Mouse (Mus musculus): ENCODE measurements around the gene Sorcs2.

Sorcs2 gene

GRCm38 (mm10) chr5:36007649-36008048, 390.3 kb downstream of the Sorcs2 start:
- no peak for DNase-seq (ENCODE audit: low read depth, low spot score)

GRCm38 (mm10) chr5:36006586-36006985, 391.4 kb downstream of the Sorcs2 start:
- DNase-seq (ENCODE audit: low read depth, low spot score) = no peak

GRCm38 (mm10) chr5:36006106-36006505, 391.8 kb downstream of the Sorcs2 start:
- DNase-seq (ENCODE audit: low read depth, low spot score) = no peak

- no peak for DNase-seq (ENCODE audit: low read depth, low spot score)
Measured at GRCm38 (mm10) chr5:36003797-36004196, 394.1 kb downstream of the Sorcs2 start.

- DNase-seq (ENCODE audit: low read depth, low spot score) = no peak
Measured at GRCm38 (mm10) chr5:35989986-35990735, 407.8 kb downstream of the Sorcs2 start.

GRCm38 (mm10) chr5:35989506-35989905, 408.4 kb downstream of the Sorcs2 start:
- no peak for DNase-seq (ENCODE audit: low read depth, low spot score)

- no peak for DNase-seq (ENCODE audit: low read depth, low spot score)
Measured at GRCm38 (mm10) chr5:35988085-35988484, 409.9 kb downstream of the Sorcs2 start.

GRCm38 (mm10) chr5:35985611-35986010, 412.3 kb downstream of the Sorcs2 start:
- no peak for DNase-seq (ENCODE audit: low read depth, low spot score)

- peak; percentile 76 for DNase-seq (ENCODE audit: low read depth, low spot score)
Measured at GRCm38 (mm10) chr5:35981976-35982375, 416.0 kb downstream of the Sorcs2 start.

- no peak for DNase-seq (ENCODE audit: low read depth, low spot score)
Measured at GRCm38 (mm10) chr5:35981341-35981740, 416.6 kb downstream of the Sorcs2 start.

GRCm38 (mm10) chr5:35980542-35980941, 417.4 kb downstream of the Sorcs2 start:
- no peak for DNase-seq (ENCODE audit: low read depth, low spot score)

GRCm38 (mm10) chr5:35975681-35976080, 422.3 kb downstream of the Sorcs2 start:
- DNase-seq (ENCODE audit: low read depth, low spot score) = peak; percentile 74

GRCm38 (mm10) chr5:35974265-35974664, 423.7 kb downstream of the Sorcs2 start:
- no peak for DNase-seq (ENCODE audit: low read depth, low spot score)

GRCm38 (mm10) chr5:35973800-35974199, 424.1 kb downstream of the Sorcs2 start:
- DNase-seq (ENCODE audit: low read depth, low spot score) = no peak

GRCm38 (mm10) chr5:35972739-35973138, 425.2 kb downstream of the Sorcs2 start:
- DNase-seq (ENCODE audit: low read depth, low spot score) = no peak

GRCm38 (mm10) chr5:35971841-35972578, 425.9 kb downstream of the Sorcs2 start:
- DNase-seq (ENCODE audit: low read depth, low spot score) = peak; percentile 87

GRCm38 (mm10) chr5:35970380-35971105, 427.4 kb downstream of the Sorcs2 start:
- no peak for DNase-seq (ENCODE audit: low read depth, low spot score)

- DNase-seq (ENCODE audit: low read depth, low spot score) = no peak
Measured at GRCm38 (mm10) chr5:35969857-35970256, 428.1 kb downstream of the Sorcs2 start.
